Mouse (Mus musculus) midbrain, embryonic 15.5 days (tissue): ENCODE measurements around the gene Gm7697. TPM values are rescaled to one million over a fixed set of nuclear protein-coding genes. Genes with fewer than 3 reads are reported as not detected.
"Not testable (repeated sequence)": the region's sequence is repeated elsewhere in the genome, so short reads cannot be mapped to it uniquely, and the experiment has no call there.

ENCODE experiments used
- ATAC-seq: fragments of 200-750 bp; cut with Nextera tagmentation; replicated peaks from 2 replicates; pipeline ENCODE4 v1.8.0; 2017; ENCODE audit warnings: moderate TSS enrichment
- H3K27ac ChIP-seq: fragments of 300-500 bp; sonication (generic); 2 replicates; pipeline ENCODE4 v1.5.1; 2015; ENCODE audit warnings: mild to moderate bottlenecking, inconsistent platforms
- H3K27me3 ChIP-seq: fragments of 300-500 bp; sonication (generic); replicated peaks from 2 replicates; pipeline ENCODE4 v1.6.1; 2015; ENCODE audit warnings: inconsistent platforms
- H3K36me3 ChIP-seq: fragments of 300-500 bp; sonication (generic); replicated peaks from 2 replicates; pipeline ENCODE4 v1.6.1; 2015; ENCODE audit warnings: inconsistent platforms
- H3K4me1 ChIP-seq: fragments of 300-500 bp; sonication (generic); 2 replicates; pipeline ENCODE4 v1.6.1; 2015; ENCODE audit warnings: inconsistent platforms
- H3K4me2 ChIP-seq: fragments of 300-500 bp; sonication (generic); 2 replicates; pipeline ENCODE4 v1.6.1; 2015; ENCODE audit warnings: inconsistent platforms, mild to moderate bottlenecking, moderate library complexity
- H3K4me3 ChIP-seq: fragments of 300-500 bp; sonication (generic); 2 replicates; pipeline ENCODE4 v1.5.1; 2015; ENCODE audit warnings: mild to moderate bottlenecking, inconsistent platforms
- H3K9ac ChIP-seq: fragments of 300-500 bp; sonication (generic); 2 replicates; pipeline ENCODE4 v1.6.1; 2015; ENCODE audit warnings: mild to moderate bottlenecking, inconsistent platforms
- H3K9me3 ChIP-seq: fragments of 300-500 bp; sonication (generic); 2 replicates; pipeline ENCODE4 v1.6.1; 2016; ENCODE audit warnings: inconsistent platforms
- WGBS: fragments of 180-500 bp; shearing (Covaris S2); methylation state at CpG from one replicate; pipeline ENCODE4 v1.1.7; 2015; ENCODE audit warnings: mixed read lengths; 5-methylcytosine and 5-hydroxymethylcytosine counted together
- polyA plus RNA-seq: library from polyadenylated mRNA; unstranded; fragments of >200 nt; fragmentation: Nextera tagmentation; extraction: Ambion mirVana; gene quantifications from 2 replicates; pipeline ENCODE4 v1.2.1, GENCODE M21; 2015

Gene Gm7697
- not detected in 2 replicates for polyA plus RNA-seq

- not testable (repeated sequence) for ATAC-seq, H3K9ac ChIP-seq, H3K27me3 ChIP-seq, H3K4me3 ChIP-seq, H3K4me1 ChIP-seq, H3K36me3 ChIP-seq, H3K4me2 ChIP-seq, H3K9me3 ChIP-seq, H3K27ac ChIP-seq
- WGBS = 95% methylated on average over 3 of the region's 3 CpGs
Measured at GRCm38 (mm10) chr8:69522876-69523275, at the start of gene Gm7697. Gm7697 (minus strand) TSS chr8:69522976.

GRCm38 (mm10) chr8:69551249-69551648 lies 28.5 kb upstream of the Gm7697 start:
- not testable (repeated sequence) for H3K4me2 ChIP-seq, H3K27me3 ChIP-seq, H3K9ac ChIP-seq, H3K27ac ChIP-seq, H3K4me3 ChIP-seq, H3K4me1 ChIP-seq, H3K36me3 ChIP-seq, H3K9me3 ChIP-seq, ATAC-seq
- 49% methylated on average over 2 of the region's 2 CpGs for WGBS

- WGBS = 10% methylated on average over 8 of the region's 8 CpGs
Measured at GRCm38 (mm10) chr8:69549556-69549955, 26.8 kb upstream of the Gm7697 start.

GRCm38 (mm10) chr8:69548114-69548513 lies 25.3 kb upstream of the Gm7697 start:
- not testable (repeated sequence) for H3K4me2 ChIP-seq, H3K9me3 ChIP-seq, H3K27me3 ChIP-seq, H3K4me1 ChIP-seq, ATAC-seq, H3K27ac ChIP-seq, H3K36me3 ChIP-seq, H3K4me3 ChIP-seq, H3K9ac ChIP-seq
- WGBS = 100% methylated on average over 3 of the region's 3 CpGs

More at GRCm38 (mm10) chr8:69549556-69549955, 26.8 kb upstream of the Gm7697 start:
- not testable (repeated sequence) for H3K9ac ChIP-seq, H3K9me3 ChIP-seq, H3K4me2 ChIP-seq, H3K27me3 ChIP-seq, H3K27ac ChIP-seq, H3K36me3 ChIP-seq, ATAC-seq, H3K4me1 ChIP-seq, H3K4me3 ChIP-seq

GRCm38 (mm10) chr8:69547208-69547607 lies 24.4 kb upstream of the Gm7697 start:
- not testable (repeated sequence) for H3K4me2 ChIP-seq, H3K27me3 ChIP-seq, H3K4me3 ChIP-seq, ATAC-seq, H3K9me3 ChIP-seq, H3K36me3 ChIP-seq, H3K4me1 ChIP-seq, H3K27ac ChIP-seq, H3K9ac ChIP-seq
- WGBS = 72% methylated on average over 7 of the region's 7 CpGs

GRCm38 (mm10) chr8:69545020-69545419 lies 22.2 kb upstream of the Gm7697 start:
- not testable (repeated sequence) for H3K4me1 ChIP-seq, H3K4me3 ChIP-seq, H3K27ac ChIP-seq, H3K4me2 ChIP-seq, H3K9ac ChIP-seq, H3K9me3 ChIP-seq, ATAC-seq, H3K27me3 ChIP-seq, H3K36me3 ChIP-seq
- WGBS = 30% methylated on average over 1 of the region's 1 CpGs

- 76% methylated on average over 13 of the region's 13 CpGs for WGBS
Measured at GRCm38 (mm10) chr8:69544511-69544910, 21.7 kb upstream of the Gm7697 start.

GRCm38 (mm10) chr8:69543984-69544383 lies 21.2 kb upstream of the Gm7697 start:
- not testable (repeated sequence) for H3K9ac ChIP-seq, H3K4me1 ChIP-seq, H3K27me3 ChIP-seq, H3K4me2 ChIP-seq, H3K27ac ChIP-seq, H3K4me3 ChIP-seq, H3K36me3 ChIP-seq, H3K9me3 ChIP-seq
- 95% methylated on average over 6 of the region's 6 CpGs for WGBS
- peak; percentile 27; the same call in 1 of the 2 replicates for ATAC-seq

More at GRCm38 (mm10) chr8:69544511-69544910, 21.7 kb upstream of the Gm7697 start:
- H3K27ac ChIP-seq, H3K27me3 ChIP-seq, H3K36me3 ChIP-seq, H3K4me3 ChIP-seq, H3K4me2 ChIP-seq, H3K9ac ChIP-seq, ATAC-seq, H3K9me3 ChIP-seq, H3K4me1 ChIP-seq: not testable (repeated sequence)

GRCm38 (mm10) chr8:69540764-69541163 lies 18.0 kb upstream of the Gm7697 start:
- ATAC-seq, H3K36me3 ChIP-seq, H3K27me3 ChIP-seq, H3K4me3 ChIP-seq, H3K4me2 ChIP-seq, H3K9me3 ChIP-seq, H3K9ac ChIP-seq, H3K27ac ChIP-seq, H3K4me1 ChIP-seq: not testable (repeated sequence)
- 90% methylated on average over 7 of the region's 7 CpGs for WGBS

GRCm38 (mm10) chr8:69540331-69540730 lies 17.6 kb upstream of the Gm7697 start:
- H3K9ac ChIP-seq, H3K4me3 ChIP-seq, H3K27me3 ChIP-seq, ATAC-seq, H3K9me3 ChIP-seq, H3K4me2 ChIP-seq, H3K27ac ChIP-seq, H3K4me1 ChIP-seq, H3K36me3 ChIP-seq: not testable (repeated sequence)
- WGBS = 46% methylated on average over 1 of the region's 1 CpGs

GRCm38 (mm10) chr8:69474946-69475345 lies 47.8 kb downstream of the Gm7697 start:
- not testable (repeated sequence) for H3K4me1 ChIP-seq, H3K36me3 ChIP-seq, H3K4me2 ChIP-seq, H3K9me3 ChIP-seq, H3K4me3 ChIP-seq, ATAC-seq, H3K9ac ChIP-seq, H3K27me3 ChIP-seq, H3K27ac ChIP-seq
- WGBS = 80% methylated on average over 3 of the region's 3 CpGs

- H3K9ac ChIP-seq, H3K27me3 ChIP-seq, H3K4me3 ChIP-seq, H3K9me3 ChIP-seq, ATAC-seq, H3K36me3 ChIP-seq, H3K4me2 ChIP-seq, H3K27ac ChIP-seq, H3K4me1 ChIP-seq: not testable (repeated sequence)
- 93% methylated on average over 2 of the region's 3 CpGs for WGBS
Measured at GRCm38 (mm10) chr8:69453465-69453864, 69.3 kb downstream of the Gm7697 start, which contains the start of gene Gm9495. Gm9495 (minus strand) TSS chr8:69453565.
